Mouse (Mus musculus) adrenal gland (tissue): ENCODE measurements around the gene Fxyd6.

Experiments
- intact Hi-C: fragments of 180-260 bp; cut with DNase I; formaldehyde crosslinking; loops from one replicate; pipeline ENCODE4 v1.15.1; 2025

Fxyd6 gene

GRCm38 (mm10) chr9:45410614-45411013, 40.6 kb downstream of the Fxyd6 start:
- intact Hi-C loops: no loop called here

GRCm38 (mm10) chr9:45411111-45411510, 41.1 kb downstream of the Fxyd6 start:
- intact Hi-C loops: no loop called here

GRCm38 (mm10) chr9:45411803-45412202, 41.8 kb downstream of the Fxyd6 start:
- intact Hi-C loops: no loop called here

- intact Hi-C loops: no loop called here
Measured at GRCm38 (mm10) chr9:45412287-45412686, 42.3 kb downstream of the Fxyd6 start.

GRCm38 (mm10) chr9:45412700-45413477, 42.9 kb downstream of the Fxyd6 start:
- intact Hi-C loops: no loop called here

GRCm38 (mm10) chr9:45413478-45414140, 43.6 kb downstream of the Fxyd6 start:
- intact Hi-C loops: no loop called here

- intact Hi-C loops: loop anchor here (2.0 to 5.0 kb wide), 2 partner anchors 194 to 339 kb away; no protein-coding TSS in a partner anchor
Measured at GRCm38 (mm10) chr9:45415912-45416311, 45.9 kb downstream of the Fxyd6 start.

- intact Hi-C loops: loop anchor here (2.0 to 5.0 kb wide), 2 partner anchors 195 to 338 kb away; no protein-coding TSS in a partner anchor
Measured at GRCm38 (mm10) chr9:45417245-45417644, 47.3 kb downstream of the Fxyd6 start.

GRCm38 (mm10) chr9:45418252-45418651, 48.3 kb downstream of the Fxyd6 start:
- intact Hi-C loops: loop anchor here (5.0 kb wide), 1 partner anchor 196 kb away; no protein-coding TSS in a partner anchor

- intact Hi-C loops: no loop called here
Measured at GRCm38 (mm10) chr9:45421209-45421608, 51.2 kb downstream of the Fxyd6 start.

- intact Hi-C loops: no loop called here
Measured at GRCm38 (mm10) chr9:45422761-45423298, 52.8 kb downstream of the Fxyd6 start.

GRCm38 (mm10) chr9:45426456-45426855, 56.5 kb downstream of the Fxyd6 start, which contains the start of gene Dscaml1:
Gene Dscaml1, plus strand, starts transcription at chr9:45426628.
- intact Hi-C loops: no loop called here

- intact Hi-C loops: no loop called here
Measured at GRCm38 (mm10) chr9:45429392-45429791, 59.4 kb downstream of the Fxyd6 start.

- intact Hi-C loops: no loop called here
Measured at GRCm38 (mm10) chr9:45429951-45430697, 60.1 kb downstream of the Fxyd6 start.

GRCm38 (mm10) chr9:45430698-45430959, 60.6 kb downstream of the Fxyd6 start:
- intact Hi-C loops: no loop called here

- intact Hi-C loops: no loop called here
Measured at GRCm38 (mm10) chr9:45431150-45431549, 61.2 kb downstream of the Fxyd6 start.

- intact Hi-C loops: no loop called here
Measured at GRCm38 (mm10) chr9:45432639-45433038, 62.7 kb downstream of the Fxyd6 start.

- intact Hi-C loops: no loop called here
Measured at GRCm38 (mm10) chr9:45433119-45433518, 63.1 kb downstream of the Fxyd6 start.

GRCm38 (mm10) chr9:45434171-45434570, 64.2 kb downstream of the Fxyd6 start:
- intact Hi-C loops: no loop called here

- intact Hi-C loops: no loop called here
Measured at GRCm38 (mm10) chr9:45439025-45439424, 69.0 kb downstream of the Fxyd6 start.

GRCm38 (mm10) chr9:45440083-45440784, 70.2 kb downstream of the Fxyd6 start:
- intact Hi-C loops: no loop called here
